Mouse (Mus musculus) stomach, embryonic 16.5 days (tissue): ENCODE results near the gene 2810459M11Rik. TPM values are rescaled to one million over a fixed set of nuclear protein-coding genes. Genes with fewer than 3 reads are reported as not detected.

Experiments used
- ATAC-seq: fragments of 200-750 bp; cut with Nextera tagmentation; 2 replicates; pipeline ENCODE4 v1.8.0; 2017; ENCODE audit warnings: moderate number of reproducible peaks, moderate TSS enrichment; ENCODE audit not compliant: insufficient read depth, low FRiP score
- H3K27ac ChIP-seq: fragments of 300-500 bp; sonication (generic); 2 replicates; pipeline ENCODE4 v1.5.1; 2014; ENCODE audit warnings: low read length
- H3K27me3 ChIP-seq: fragments of 300-500 bp; sonication (generic); 2 replicates; pipeline ENCODE4 v1.6.1; 2014; ENCODE audit warnings: low read length, control low read depth, mixed read lengths; ENCODE audit not compliant: control insufficient read depth, insufficient read depth
- H3K36me3 ChIP-seq: fragments of 300-500 bp; sonication (generic); 2 replicates; pipeline ENCODE4 v1.6.1; 2014; ENCODE audit warnings: low read length; ENCODE audit not compliant: control insufficient read depth, insufficient read depth
- H3K4me1 ChIP-seq: fragments of 300-500 bp; sonication (generic); 2 replicates; pipeline ENCODE4 v1.6.1; 2014; ENCODE audit warnings: low read length, control low read depth, mixed read lengths; ENCODE audit not compliant: control insufficient read depth, insufficient read depth
- H3K4me2 ChIP-seq: fragments of 300-500 bp; sonication (generic); 2 replicates; pipeline ENCODE4 v1.6.1; 2014; ENCODE audit warnings: low read depth, low read length, mixed read lengths
- H3K4me3 ChIP-seq: fragments of 300-500 bp; sonication (generic); replicated peaks from 2 replicates; pipeline ENCODE4 v1.5.1; 2014; ENCODE audit warnings: mild to moderate bottlenecking, low read length
- H3K9ac ChIP-seq: fragments of 300-500 bp; sonication (generic); 2 replicates; pipeline ENCODE4 v1.6.1; 2014; ENCODE audit warnings: low read length
- H3K9me3 ChIP-seq: fragments of 300-500 bp; sonication (generic); replicated peaks from 2 replicates; pipeline ENCODE4 v1.6.1; 2016; ENCODE audit warnings: low read length, control low read depth; ENCODE audit not compliant: control insufficient read depth
- WGBS: fragments of 180-500 bp; shearing (Covaris S2); extraction: QIAGEN DNeasy Blood & Tissue Kit; methylation state at CpG from one replicate; pipeline ENCODE4 v1.1.7; 2014; 5-methylcytosine and 5-hydroxymethylcytosine counted together
- polyA plus RNA-seq: library from polyadenylated mRNA; unstranded; fragments of >200 nt; fragmentation: Nextera tagmentation; extraction: Ambion mirVana; gene quantifications from 2 replicates; pipeline ENCODE4 v1.2.1, GENCODE M21; 2015

The 2810459M11Rik gene
- polyA plus RNA-seq, 1 experiment from 2014 or later: 3.3 TPM

DNA sequence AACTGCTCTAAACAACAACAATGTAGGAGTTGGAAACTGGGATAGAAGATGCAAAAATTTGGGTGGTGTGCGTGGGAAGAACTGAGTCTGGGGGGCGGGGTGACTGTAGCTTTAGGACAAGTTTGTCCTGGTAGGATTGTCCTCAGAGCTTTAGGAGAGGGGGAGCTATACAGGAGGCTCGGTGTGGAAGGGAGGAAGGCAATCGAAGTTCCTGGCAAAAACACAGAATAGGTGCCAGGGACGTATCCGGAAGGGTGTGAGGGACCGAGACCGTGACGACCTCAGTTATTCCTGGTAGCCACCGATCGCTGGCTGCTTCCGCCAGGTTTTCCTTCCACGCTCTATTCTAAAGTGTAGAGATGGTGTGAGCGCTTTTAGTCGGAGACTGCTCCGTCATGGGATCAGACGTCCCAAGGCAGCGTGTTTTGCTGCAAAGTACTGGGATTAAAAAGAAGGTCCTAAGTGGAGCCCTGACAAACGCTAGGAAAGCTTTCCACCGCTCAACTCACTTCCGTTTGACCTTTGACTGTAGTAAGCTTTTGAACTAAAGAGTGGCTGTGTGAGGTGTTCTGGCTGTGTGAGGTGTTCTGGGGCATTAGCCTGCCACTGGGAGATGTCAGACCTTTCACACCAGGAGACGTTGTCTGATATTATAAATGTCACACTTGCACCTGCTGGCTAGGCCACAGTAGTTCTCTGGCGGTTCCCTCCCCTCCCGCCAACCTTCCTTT lies 1.3 kb downstream of the 2810459M11Rik start:
- Histone ChIP-seq H3K9ac (peak overlapping the region; percentile 74; the same call in 1 of the 2 replicates), H3K36me3 (no peaks in the 10 kb centered on the region), H3K27ac (peak overlapping the region; percentile 38; the same call in 1 of the 2 replicates), H3K4me2 (peak overlapping the region; percentile 98), H3K27me3 (peaks cover 40% of the 10 kb centered on the region), H3K4me3 (peak overlapping the region; percentile 62), H3K4me1 (no peaks in the 10 kb centered on the region; the same call in 1 of the 2 replicates), H3K9me3 (no peaks in the 10 kb centered on the region)
- WGBS: 13% methylated on average over 24 of the region's 24 CpGs
- ATAC-seq: no peak

- Histone ChIP-seq H3K9ac (no peak overlapping the region), H3K36me3 (no peaks in the 10 kb centered on the region), H3K4me2 (no peak overlapping the region), H3K4me1 (no peaks in the 10 kb centered on the region; the same call in 1 of the 2 replicates), H3K4me3 (no peak overlapping the region), H3K27ac (no peak overlapping the region), H3K27me3 (peaks cover 40% of the 10 kb centered on the region), H3K9me3 (no peaks in the 10 kb centered on the region)
- 74% methylated on average over 4 of the region's 4 CpGs for WGBS
- no peak for ATAC-seq
Observed at GRCm38 (mm10) chr1:86048231-86048630, 2.6 kb downstream of the 2810459M11Rik start.

GRCm38 (mm10) chr1:86048744-86049143 lies 3.1 kb downstream of the 2810459M11Rik start:
- H3K4me3 ChIP-seq: no peak overlapping the region
- 85% methylated on average over 3 of the region's 3 CpGs for WGBS
- no peaks in the 10 kb centered on the region for H3K9me3 ChIP-seq
- no peaks in the 10 kb centered on the region; the same call in 1 of the 2 replicates for H3K4me1 ChIP-seq
- no peak overlapping the region for H3K4me2 ChIP-seq
- peaks cover 40% of the 10 kb centered on the region for H3K27me3 ChIP-seq
- ATAC-seq: no peak
- H3K9ac ChIP-seq: no peak overlapping the region
- no peaks in the 10 kb centered on the region for H3K36me3 ChIP-seq
- no peak overlapping the region for H3K27ac ChIP-seq

GRCm38 (mm10) chr1:86053198-86053921 lies 7.7 kb downstream of the 2810459M11Rik start:
- H3K4me1 ChIP-seq: no peaks in the 10 kb centered on the region
- H3K27me3 ChIP-seq: no peaks in the 10 kb centered on the region; the same call in 1 of the 2 replicates
- H3K9ac ChIP-seq: no peak overlapping the region
- no peak overlapping the region for H3K27ac ChIP-seq
- no peaks in the 10 kb centered on the region for H3K36me3 ChIP-seq
- H3K4me2 ChIP-seq: no peak overlapping the region
- H3K9me3 ChIP-seq: no peaks in the 10 kb centered on the region
- WGBS: 73% methylated on average over 12 of the region's 12 CpGs
- ATAC-seq: peak; percentile 26; the same call in 1 of the 2 replicates
- H3K4me3 ChIP-seq: no peak overlapping the region

GRCm38 (mm10) chr1:86054943-86055342 lies 9.3 kb downstream of the 2810459M11Rik start:
- no peaks in the 10 kb centered on the region for H3K27me3 ChIP-seq
- peaks cover 3% of the 10 kb centered on the region; the same call in 1 of the 2 replicates for H3K4me1 ChIP-seq
- no peak overlapping the region for H3K4me3 ChIP-seq
- H3K9me3 ChIP-seq: no peaks in the 10 kb centered on the region
- H3K27ac ChIP-seq: no peak overlapping the region
- H3K36me3 ChIP-seq: no peaks in the 10 kb centered on the region
- WGBS: 49% methylated on average over 3 of the region's 3 CpGs
- ATAC-seq: no peak
- H3K4me2 ChIP-seq: no peak overlapping the region
- no peak overlapping the region for H3K9ac ChIP-seq

- 74% methylated on average over 4 of the region's 4 CpGs for WGBS
- H3K27me3 ChIP-seq: no peaks in the 10 kb centered on the region
- peak overlapping the region; percentile 3; the same call in 1 of the 2 replicates for H3K27ac ChIP-seq
- H3K4me3 ChIP-seq: no peak overlapping the region
- H3K9ac ChIP-seq: no peak overlapping the region
- H3K36me3 ChIP-seq: no peaks in the 10 kb centered on the region
- H3K4me1 ChIP-seq: peaks cover 3% of the 10 kb centered on the region; the same call in 1 of the 2 replicates
- H3K9me3 ChIP-seq: no peaks in the 10 kb centered on the region
- ATAC-seq: peak; percentile 67
- H3K4me2 ChIP-seq: no peak overlapping the region
Observed at GRCm38 (mm10) chr1:86056284-86056683, 10.6 kb downstream of the 2810459M11Rik start.

- Histone ChIP-seq H3K4me3 (peak overlapping the region; percentile 43), H3K9me3 (no peaks in the 10 kb centered on the region), H3K36me3 (no peaks in the 10 kb centered on the region), H3K27me3 (no peaks in the 10 kb centered on the region), H3K9ac (peak overlapping the region; percentile 71), H3K27ac (no peak overlapping the region), H3K4me2 (peak overlapping the region; percentile 67), H3K4me1 (peaks cover 3% of the 10 kb centered on the region; the same call in 1 of the 2 replicates)
- 12% methylated on average over 21 of the region's 21 CpGs for WGBS
- peak; percentile 71 for ATAC-seq
Observed at GRCm38 (mm10) chr1:86058856-86059769, 13.4 kb downstream of the 2810459M11Rik start.

- Histone ChIP-seq H3K4me1 (peaks cover 17% of the 10 kb centered on the region), H3K27ac (no peak overlapping the region), H3K4me2 (no peak overlapping the region), H3K36me3 (no peaks in the 10 kb centered on the region), H3K9me3 (no peaks in the 10 kb centered on the region), H3K27me3 (no peaks in the 10 kb centered on the region), H3K9ac (no peak overlapping the region), H3K4me3 (no peak overlapping the region)
- no peak for ATAC-seq
- WGBS: 80% methylated on average over 6 of the region's 6 CpGs
Observed at GRCm38 (mm10) chr1:86062523-86062922, 16.9 kb downstream of the 2810459M11Rik start.
